Mouse (Mus musculus): ENCODE data around the gene Chd3.

Chd3 gene

DNA sequence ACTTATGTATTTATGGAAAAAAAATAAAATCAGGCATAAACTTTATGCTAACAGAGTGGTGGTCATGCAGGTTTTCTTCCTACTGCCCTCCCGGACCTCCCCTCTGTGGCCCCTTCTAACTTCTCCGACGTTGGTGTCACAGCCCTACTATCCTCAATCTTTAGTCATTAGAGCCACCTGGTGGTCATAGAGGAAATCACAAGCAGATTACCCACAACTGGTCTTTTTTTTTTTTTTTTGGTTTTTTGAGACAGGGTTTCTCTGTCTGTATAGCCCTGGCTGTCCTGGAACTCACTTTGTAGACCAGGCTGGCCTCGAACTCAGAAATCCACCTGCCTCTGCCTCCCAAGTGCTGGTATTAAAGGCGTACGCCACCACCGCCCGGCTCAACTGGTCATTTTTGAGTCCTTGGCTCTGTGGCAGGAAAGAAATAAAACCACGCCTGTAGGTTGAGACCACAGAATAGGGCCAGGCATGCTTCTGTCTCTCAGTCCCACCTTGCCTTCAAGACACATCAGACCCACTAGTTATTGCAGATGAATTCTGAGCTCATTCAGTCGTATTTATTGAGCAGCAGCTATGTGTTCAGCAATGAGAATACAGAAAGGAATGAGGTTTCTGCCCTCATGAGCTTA is 21.3 kb upstream of the Chd3 start:
- DNase-seq (ENCODE audit: low read depth, low spot score) = peak; percentile 66

DNA sequence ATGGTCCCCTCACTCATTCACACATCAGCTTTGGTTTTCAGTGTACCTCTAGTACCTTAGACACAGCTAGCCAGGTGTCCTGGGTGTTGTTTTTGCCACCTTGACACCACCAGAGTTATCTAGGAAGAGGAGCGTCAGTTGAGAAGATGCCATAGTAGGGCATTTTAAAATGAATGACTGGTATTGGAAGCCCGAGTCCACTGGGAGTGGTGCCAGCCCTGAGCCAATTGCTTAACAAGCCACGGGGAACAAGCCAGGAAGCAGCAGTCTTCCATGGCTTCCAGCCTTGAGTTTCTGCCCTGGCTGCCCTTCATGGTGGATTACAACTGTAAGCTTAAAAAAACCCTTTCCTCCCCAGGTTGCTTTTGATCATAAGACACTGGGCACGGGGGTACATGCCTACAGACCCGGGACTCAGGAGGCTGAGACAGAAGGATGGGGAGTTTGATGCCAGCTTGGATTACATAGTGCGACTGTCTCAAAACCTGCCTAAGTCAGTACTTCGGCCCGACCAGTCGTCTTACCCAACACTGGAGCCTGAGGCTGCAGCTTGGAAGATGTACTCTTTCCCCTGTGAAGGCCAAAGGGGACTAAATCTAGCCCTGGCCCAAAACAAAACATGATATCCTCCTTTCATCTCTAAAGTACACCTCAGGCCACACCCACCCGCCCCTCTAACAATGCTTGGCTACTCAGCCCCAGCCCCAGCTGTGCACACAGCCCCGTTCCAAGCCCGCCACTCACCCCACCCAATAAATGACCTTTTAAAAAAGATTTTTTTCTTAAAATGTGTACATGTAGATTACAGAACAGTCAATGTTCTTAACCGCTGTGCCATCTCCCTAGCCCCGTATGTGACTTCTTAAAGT is 20.6 kb upstream of the Chd3 start:
- DNase-seq (ENCODE audit: low read depth, low spot score) = no peak

DNA sequence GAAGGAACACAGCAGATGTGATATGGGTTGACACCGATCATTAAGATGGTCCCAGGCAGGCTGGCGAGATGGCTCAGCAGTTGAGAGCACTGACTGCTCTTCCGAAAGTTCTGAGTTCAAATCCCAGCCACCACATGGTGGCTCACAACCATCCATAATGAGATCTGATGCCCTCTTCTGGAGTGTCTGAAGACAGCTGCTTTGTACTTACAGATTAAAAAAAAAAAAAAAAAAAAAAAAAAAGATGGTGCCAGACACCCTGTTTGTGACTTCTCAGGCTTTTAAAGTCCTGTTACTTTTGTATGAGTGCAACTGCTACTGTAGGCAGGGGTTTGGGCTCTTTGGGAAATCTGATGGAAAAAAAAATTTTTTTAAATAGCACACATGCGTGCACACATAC is 19.5 kb upstream of the Chd3 start:
- no peak for DNase-seq (ENCODE audit: low read depth, low spot score)

DNA sequence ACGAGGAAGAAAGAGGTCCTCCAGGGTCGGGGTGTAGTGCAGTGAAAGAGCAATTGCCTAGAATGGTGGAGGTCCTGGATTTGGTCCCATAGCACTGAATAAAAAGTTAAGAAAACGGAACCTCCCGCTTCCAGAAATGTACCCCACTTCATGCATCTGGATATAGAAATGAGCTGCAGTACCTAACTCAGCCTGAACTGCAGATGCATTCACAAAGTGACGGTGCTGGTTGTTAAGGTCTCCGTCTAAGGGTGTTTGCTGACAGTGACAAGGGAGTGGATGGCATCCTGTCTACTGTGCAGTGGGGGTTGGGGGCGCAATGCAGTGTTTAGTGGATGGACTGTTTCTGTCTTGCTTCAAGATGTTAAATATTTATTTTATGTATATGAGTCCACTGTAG is 17.6 kb upstream of the Chd3 start:
- DNase-seq (ENCODE audit: low read depth, low spot score) = no peak

DNA sequence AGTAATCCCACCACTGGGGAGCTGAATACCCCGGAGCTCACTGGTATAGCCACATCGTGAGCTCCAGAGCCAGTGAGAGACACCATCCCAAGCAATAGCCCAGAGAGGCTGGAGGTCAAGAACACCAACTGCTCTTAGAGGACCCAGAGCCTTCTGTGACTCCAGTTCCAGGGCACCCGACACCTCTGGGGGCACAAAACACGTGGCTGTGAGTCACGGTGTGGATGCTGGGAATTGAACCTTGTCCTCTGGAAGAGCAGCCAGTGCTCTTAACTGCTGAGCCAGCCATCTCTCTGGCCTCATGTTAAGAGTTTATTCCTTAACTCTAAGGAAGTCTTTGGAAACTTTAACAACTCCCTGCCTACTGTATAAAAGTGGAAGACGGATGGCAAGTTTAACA is 15.8 kb upstream of the Chd3 start:
- DNase-seq (ENCODE audit: low read depth, low spot score) = no peak

DNA sequence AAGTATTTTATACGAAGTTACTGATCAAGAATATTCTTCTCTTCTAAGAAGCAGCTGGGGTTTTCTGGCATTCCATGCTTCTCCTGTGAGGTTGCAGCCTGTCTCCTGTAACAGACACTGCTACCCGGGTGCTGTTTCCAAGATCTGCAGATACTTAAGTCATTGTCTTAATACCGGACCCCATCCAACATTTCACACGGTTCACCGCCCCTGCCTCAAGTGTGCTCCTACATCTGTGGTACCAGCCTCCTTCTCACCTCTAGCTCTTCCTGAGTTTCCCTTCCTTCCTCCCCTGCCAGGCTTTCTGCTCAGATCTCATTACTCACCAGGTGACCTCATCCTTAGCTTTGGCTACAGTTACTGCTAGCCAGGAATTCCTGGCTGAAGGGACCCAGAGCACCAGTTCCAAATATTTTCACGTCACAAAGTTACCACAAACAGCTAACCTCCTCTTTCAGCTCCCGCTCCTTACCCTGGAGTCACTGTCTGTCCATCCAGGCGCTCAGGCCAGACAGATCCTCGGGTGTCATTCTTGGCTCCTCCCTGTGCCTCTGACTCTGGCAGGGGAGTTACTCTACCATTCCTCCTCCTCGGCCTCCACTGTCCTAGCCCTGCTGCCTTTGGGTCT is 13.4 kb upstream of the Chd3 start:
- DNase-seq (ENCODE audit: low read depth, low spot score) = no peak

DNA sequence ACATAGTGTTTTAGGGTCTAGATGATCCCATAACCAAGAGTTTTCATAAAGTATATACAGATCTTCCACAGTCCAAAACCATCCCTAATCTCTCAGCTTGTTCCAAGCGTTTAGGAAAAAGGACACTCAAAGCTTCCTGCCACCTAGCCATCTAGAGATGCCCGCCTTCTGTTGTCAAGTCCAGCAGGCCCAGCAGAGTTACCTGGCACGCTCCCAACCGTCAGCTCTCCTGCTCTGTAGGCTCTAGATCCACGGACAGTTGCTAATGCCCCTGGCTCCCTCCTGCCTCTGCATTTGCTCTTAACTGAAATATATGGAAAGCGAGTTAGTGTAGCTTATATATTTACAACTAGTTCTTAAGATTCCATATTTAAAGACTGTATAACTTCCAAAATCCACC is 12.2 kb upstream of the Chd3 start:
- DNase-seq (ENCODE audit: low read depth, low spot score) = no peak

DNA sequence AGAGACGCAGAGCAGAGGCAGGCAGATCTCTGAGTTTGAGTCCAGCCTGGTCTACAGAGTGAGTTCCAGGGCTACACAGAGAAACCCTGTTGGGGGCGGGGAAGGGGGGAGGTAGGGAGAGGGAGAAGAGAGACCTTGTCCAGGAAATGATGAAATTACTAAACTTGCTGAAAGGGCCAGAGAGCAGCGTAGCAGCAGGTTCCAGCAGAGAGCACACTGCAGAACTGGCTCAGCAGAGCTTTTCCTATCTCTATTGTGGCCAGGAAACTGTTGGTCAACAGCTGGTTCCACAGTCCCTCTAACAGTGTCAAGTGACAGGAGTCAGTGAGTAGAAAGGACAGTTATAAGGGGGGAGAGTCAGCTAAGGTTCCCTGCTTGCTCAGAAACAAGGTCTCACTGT is 10.4 kb upstream of the Chd3 start:
- no peak for DNase-seq (ENCODE audit: low read depth, low spot score)

DNA sequence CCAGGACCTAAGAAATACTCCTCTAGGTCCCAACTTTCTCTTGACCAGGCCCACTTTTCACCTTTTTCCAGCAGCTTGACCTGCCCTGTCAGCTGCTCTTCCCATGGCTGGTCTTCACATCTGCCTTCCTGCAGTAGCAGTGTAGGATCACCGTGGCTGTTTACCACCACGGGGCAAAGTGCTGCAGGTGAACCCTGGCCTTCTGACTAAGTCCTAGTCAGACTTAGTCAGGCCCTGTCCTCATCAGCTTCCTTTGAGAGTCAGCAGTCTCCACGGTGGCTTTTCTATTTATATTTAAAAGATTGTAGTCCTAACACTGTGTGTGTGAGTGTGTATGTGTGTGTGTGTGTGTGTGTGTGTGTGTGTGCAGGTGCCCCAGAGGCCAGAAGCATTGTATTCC is 8.6 kb upstream of the Chd3 start:
- no peak for DNase-seq (ENCODE audit: low read depth, low spot score)

DNA sequence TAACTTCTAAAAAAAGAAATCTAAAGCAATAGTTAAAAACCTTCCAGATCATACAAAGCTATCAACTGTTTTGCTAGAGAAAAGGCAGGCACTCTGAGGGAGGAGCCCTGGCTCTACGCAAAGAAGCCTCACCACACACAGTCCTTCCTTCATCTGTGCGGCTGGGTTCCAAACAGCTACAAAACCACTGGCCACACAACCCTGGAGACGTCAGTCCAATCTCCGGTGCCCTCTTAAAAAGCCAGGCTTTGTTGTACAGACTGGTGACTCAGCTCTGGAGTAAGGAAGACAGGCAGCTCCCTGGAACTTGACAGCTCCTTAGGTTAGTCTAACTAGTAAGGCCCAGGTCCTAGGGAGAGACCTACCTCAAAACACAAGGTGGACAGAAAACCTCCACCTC is 6.4 kb upstream of the Chd3 start:
- no peak for DNase-seq (ENCODE audit: low read depth, low spot score)

DNA sequence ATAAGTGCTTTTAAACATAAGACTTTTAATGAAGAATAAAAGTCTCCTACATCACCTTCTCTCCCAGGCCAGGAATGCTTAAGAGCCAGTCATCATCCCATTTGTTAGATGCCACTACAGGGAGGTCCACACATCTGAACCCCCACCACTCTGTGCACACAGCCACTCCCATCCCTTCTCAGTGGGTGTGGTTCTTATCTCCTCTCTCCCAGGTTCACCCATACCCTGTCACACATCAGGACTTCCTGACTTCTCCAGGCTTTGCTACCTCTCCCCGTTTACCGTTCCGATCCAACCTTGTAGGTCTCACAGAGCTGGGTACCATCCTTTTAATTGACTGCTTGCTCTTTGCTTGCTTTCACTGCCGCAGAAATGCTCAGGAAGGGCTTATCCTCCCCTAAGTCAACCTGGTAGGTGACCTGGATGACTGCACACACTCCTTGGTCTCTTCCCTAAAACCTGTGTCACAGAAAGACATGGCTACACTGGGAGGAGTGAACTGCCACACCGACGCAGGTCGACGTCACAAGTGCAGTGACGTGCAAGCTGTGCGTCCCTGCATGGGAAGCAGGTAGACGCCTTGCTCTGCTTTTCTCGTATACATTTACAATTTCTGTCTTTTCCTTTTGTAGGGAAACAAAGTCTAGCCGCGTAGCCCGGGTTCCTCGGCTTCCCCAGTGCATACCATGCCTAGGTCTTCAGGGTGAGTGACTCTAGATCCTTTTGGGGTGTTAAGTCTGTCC is 4.2 kb upstream of the Chd3 start:
- peak; percentile 67 for DNase-seq (ENCODE audit: low read depth, low spot score)

DNA sequence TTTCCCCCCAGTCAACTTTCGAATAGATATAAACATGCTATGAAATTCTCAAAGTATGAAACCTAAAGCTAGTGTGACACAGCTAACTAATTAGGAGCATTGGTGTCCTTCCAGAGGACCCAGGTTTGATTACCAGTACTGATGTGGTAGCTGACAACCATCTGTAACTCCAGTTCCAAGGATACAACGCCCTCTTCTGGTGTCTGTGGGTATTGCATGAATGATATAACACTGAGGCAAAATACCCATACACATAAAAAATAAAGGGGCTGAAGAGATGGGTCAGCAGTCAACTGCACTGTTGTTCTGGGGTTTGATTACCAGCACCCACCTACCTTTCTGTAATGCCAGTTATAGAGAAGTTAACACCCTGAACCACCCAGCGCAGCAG is 3.6 kb upstream of the Chd3 start:
- peak; percentile 57 for DNase-seq (ENCODE audit: low read depth, low spot score)

DNA sequence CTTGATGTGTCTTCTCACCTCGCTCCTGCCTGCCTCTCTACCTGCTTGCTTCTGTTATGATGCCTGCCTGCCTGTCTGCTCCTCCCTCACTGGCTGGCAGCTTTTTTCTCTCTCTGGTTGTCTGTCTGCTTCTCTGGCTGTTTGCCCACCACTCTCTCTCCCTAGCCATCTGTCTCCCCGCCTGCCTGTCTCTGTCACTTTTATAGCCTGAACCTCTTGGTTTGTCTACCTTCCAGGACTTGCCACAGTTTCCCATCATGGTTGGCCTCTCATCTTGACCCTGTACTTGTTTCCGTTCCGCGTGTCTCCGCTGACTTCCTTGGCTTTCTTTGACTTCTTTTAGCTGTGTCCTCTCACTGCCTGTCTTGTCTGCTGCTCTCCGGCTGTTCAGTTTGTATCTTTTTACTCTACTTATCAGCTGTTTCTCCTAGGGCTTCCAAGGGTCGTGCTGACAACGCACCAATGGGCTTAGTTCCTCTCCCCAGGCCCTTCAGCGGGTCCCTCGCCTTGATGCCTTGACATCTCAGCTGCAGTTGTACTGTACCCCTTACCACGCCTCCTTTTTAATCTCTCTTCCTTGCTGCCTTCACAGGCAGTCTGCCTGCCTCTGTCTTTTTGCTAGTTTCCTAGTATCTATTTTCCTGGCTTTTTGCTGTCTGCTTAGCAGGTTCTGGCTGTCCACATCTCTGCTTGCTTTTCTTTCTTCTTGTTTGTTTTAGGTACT is 3.0 kb upstream of the Chd3 start:
- DNase-seq (ENCODE audit: low read depth, low spot score) = no peak

DNA sequence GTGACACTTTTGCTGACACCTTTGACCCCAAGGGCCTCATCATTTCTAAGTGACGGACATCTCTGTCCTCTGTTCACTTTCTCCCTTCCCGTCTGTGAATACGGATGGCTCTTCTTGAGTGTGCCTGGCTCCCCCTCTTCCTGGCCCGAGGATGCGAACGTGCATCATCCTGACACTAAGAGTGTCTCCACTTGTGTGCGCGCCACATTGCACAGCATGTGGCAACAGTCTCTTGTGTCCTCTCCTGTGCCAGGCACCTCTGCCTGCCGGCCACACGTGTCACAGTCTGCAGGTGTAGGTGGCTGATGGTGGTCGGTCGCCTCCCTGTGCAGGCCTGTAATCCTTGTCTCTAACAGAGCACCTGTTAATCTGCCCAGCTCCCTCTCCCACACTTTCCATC is 2.4 kb upstream of the Chd3 start:
- no peak for DNase-seq (ENCODE audit: low read depth, low spot score)

DNA sequence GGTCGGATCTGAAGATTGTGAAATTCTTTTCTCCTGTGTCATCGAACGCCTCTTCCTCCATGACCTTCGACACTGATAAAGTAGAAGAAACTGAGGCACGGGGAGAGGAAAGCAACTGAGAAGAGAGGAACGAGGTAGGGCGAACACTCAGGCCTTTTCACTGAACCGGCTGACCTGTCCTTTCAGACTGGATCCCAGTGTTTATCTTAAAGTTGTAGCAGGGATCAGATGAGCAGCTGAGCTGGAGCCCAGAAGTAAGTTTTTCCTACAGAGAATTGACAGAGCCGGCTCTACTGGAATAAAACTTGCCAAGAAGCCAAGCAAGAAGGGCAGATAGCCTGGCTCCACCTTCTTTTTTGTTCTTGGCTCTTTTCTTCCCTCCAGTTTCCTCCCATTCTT is 1.6 kb upstream of the Chd3 start:
- DNase-seq (ENCODE audit: low read depth, low spot score) = no peak

DNA sequence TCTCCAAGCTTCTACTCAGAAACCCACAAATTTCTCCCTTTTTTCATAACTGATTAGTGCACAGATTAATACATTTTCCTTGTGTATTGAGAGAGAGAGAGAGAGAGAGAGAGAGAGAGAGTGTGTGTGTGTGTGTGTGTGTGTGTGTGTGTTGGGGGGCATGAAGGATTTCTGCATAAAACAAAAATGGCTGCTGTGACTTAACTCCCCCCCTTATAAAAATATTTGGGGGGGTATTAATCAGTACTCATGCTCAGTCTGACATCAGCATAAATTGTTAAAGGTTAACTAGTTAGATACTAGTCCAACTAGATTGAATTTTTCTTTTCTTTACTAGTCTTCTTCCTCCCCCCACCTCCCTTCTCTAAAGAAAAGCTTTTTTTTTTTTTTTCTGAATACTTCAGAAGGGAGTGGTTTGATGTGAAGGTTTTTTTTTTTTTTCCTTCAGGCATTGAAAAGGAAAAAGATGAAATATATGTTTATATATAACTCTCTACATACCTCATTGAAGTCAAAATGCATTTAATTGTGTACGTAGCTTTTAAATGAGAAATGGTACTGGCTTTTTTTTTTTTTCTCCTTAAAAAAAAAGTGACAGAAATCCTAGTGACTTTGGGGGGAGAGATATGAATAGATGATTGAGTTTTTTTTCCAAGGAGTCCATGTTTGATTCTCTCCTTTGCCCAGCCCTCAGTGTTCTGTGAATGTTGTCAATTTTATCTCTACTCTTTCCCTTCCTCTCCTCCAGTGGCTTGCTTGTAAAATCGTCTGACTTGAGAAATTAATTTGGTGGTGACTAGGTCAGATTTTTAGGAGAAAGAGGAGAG is 997 bp upstream of the Chd3 start:
- DNase-seq (ENCODE audit: low read depth, low spot score) = no peak

DNA sequence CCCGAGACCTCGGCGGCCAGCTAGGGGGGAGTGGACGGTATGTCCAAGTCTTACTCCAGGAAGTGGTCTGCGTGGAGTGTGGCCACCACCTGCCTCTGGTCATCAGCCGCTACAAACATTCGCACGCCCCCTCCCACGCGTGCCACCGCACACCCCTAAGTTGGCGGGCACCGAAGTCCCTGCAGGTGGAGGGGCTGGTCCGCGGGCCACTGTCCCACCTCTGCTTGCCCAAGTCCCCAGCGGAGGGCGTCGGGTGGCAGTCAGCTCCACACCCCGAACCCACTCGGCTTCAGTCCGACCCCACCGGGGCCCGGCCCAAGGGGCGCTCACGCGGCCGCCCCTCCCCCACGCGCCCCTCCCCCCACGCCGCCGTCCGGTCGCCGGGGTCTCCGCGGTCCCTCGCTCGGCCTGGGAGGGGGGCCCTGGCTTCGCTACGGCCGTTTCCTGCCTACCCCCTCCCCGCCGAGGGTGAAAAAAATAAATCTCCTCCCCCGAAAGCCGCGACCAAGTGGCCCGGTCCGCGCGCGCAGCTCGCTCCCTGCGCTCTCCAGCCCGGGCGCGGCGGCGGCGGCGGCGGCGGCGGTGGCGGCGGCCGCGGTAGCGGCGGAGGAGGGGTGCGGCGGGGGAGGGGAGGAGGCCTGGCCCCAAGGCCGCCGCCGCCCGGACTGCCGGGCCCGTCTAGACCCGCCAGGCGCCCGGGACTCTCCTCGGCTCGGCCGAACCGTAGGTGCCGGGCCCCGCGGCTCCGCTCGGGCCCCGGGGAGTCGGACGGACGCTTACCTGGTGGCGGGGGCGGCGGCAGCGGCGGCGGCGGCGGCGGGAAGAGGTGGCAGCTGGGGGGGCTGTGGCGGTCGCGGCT is 621 bp downstream of the Chd3 start:
- no peak for DNase-seq (ENCODE audit: low read depth, low spot score)

DNA sequence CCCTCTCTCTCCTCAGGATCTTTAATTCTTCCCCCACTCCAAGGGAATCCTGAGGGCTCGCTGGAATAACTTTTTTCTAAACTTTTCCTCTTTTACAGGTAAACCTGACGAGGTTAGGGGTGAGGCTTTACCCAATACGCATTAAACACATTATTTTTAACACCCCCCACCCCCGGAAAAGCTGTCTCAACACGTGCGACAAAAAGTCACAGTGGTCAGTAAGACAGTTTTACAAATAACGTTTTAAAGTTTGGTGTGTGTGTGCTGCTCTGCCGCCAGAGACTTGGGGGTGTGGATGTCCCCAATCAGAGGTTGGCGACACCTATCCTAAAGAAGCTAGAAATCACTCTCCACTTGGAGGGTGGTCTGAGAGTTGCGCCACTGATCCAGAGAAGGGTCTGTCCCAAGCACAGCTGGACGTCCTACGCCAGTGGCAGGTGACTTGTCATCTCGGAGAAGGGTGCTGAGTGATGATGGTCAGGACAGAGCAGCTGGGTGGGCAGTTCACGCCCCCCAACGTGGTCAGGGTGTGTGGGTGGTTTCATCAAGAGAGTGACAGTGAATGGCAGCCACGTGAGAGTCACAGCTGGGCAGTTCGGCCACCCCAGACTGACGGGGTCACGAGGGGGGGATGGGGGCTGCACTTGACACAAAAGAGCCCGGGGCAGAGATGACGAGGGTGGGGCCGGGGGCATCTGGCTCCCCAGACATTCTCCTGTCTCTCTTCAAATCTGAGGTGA is 1.4 kb downstream of the Chd3 start:
- DNase-seq (ENCODE audit: low read depth, low spot score) = no peak
